Mouse (Mus musculus) olfactory bulb, adult 2 months (tissue): ENCODE results near the gene Sipa1l3.

Source experiments
- CTCF ChIP-seq: fragments of 200-500 bp; IDR thresholded peaks from 2 replicates; pipeline ENCODE4 v1.5.1; 2012; ENCODE audit warnings: low read depth, mild to moderate bottlenecking, low read length, moderate library complexity; ENCODE audit not compliant: insufficient read depth
- POLR2A ChIP-seq: fragments of 200-500 bp; IDR thresholded peaks from 2 replicates; pipeline ENCODE4 v1.6.1; 2012; ENCODE audit warnings: mild to moderate bottlenecking, low read depth, low read length, moderate library complexity; ENCODE audit not compliant: insufficient read depth

DNA sequence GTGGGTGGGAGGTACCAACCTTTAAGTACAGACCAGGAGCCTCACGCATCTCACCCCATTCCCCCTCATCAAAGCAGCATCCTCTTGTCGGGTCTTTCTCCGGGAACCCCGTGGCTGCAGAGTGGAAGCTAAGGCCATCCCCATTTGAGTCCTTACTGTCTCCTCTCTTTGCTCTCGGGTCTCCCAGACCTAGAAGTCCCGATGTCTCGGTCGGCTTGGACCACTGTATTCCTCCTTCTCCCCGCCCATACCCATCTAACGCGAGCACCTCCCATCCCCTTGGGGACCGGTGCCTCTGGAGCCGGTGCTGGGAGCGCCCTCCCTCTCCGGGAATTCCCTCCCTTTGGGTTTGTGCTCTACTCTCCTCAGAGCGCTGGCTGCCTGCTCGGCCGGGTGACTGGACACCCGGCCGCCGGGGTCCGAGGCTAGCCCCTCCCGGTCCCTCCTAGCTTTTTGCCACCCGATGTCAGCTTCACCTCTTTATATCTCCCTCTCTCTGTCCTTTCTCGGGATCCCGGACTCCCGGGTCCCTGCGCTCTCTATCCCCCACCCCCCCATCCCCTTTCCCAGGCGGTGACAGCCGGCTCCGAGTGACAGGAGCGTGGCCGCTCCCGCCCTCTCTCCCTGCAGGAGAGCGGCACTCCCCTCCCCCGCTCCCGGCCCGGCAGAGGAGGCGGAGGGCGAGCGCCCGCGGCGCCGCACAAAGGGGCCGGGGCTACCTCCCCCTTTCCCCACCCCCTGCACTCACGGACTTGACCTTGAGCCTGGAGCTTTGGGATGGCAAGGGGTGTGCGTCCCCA lies 213.8 kb downstream of the Sipa1l3 start:
- TF ChIP-seq CTCF (no peak), POLR2A (no peak)
